Mouse (Mus musculus): ENCODE data around the gene Fyb2.

Gene Fyb2

GRCm38 (mm10) chr4:105007360-105008018 lies 94.2 kb downstream of the Fyb2 start:
- DNase-seq (ENCODE audit: low spot score): no peak

DNA sequence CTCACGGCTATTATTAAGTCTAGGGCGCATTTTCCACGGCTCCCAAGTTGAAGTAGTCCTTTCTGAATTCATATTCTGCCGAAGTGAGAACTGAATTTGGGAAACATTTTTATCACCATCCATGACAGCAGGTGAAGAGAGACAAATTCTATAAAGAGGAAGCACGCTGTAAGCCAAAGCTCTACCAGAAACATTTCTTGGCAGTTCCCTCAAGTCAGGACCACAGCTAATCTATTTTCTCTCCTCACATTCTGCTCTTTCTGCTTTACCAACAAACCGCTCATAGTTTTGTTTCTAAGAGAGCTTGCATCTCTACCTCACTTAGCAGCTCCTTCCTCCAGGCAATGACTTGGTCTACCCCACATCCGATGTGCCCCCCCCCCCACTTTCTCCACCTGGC lies 100.5 kb downstream of the Fyb2 start:
- no peak for DNase-seq (ENCODE audit: low spot score)

- DNase-seq (ENCODE audit: low spot score): no peak
These were observed 102.2 kb downstream of the Fyb2 start for GRCm38 (mm10) chr4:105015496-105015895.

DNA sequence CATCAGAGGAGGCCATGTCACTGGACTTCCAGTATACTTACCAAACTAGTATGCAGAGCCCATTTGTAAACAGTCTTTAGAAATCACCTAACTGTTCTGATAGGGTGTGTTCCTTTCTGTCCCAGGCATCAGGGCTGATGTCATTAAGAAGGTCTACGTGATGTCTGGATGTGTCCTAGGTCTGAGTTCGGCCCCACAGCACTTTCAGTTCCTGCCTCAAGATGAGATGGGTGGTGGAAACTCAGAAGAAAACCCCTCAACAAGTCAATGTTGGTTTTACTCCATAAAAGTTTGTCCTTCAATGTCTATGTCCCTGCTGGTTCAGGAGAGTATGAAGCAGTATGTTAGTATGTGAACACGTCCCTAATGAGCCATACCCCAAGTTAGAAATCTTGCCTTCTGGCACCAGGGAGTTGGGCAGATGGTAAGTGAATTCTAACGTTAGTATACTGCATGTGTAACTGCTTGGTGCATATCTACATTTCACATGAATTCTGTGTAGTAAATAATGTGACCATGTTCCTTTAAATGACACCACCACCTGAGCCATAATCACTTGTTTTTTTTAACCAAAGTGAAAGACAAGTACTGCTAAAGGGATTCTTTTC lies 102.9 kb downstream of the Fyb2 start:
- DNase-seq (ENCODE audit: low spot score): no peak

DNA sequence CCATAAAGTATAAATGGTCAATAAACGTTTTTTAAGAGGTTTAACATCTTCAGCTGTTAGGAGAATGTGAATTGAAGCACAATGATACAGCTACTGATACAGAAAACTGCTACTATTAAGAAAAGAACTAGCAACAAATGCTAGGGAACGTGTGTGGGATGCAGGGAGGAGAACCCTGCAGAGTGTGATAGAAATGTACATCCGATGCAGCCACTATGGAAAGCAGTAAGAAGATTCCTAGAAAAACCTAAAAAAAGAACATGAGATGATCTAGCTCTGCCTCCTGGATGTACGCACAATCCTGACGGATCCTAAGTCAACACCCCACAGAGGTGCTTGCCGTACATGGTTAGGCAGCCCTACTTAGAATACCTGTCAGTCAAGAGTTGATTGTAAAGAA lies 114.0 kb downstream of the Fyb2 start:
- no peak for DNase-seq (ENCODE audit: low spot score)

DNA sequence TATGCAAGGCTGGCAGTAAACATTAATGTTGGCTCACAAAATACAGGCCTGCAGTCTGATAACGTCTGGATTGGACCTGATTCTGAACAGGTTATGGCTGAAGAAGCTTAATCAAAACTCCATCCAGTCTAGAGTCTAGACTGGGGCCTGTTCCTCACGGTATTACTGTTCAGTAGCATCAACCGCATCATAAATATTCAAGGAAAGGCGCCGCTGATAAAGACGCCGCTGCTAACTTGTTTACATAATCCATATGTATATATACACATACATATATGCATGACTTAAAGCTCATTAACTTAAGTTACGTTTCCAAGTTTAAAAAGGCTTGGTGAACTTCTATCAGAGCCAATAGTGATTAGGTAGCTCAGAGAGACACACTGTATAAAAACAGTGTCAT lies 117.8 kb downstream of the Fyb2 start:
- no peak for DNase-seq (ENCODE audit: low spot score)

GRCm38 (mm10) chr4:105033153-105033552 lies 119.9 kb downstream of the Fyb2 start:
- no peak for DNase-seq (ENCODE audit: low spot score)

- DNase-seq (ENCODE audit: low spot score): no peak
These were observed 121.0 kb downstream of the Fyb2 start for GRCm38 (mm10) chr4:105034259-105034658.

- no peak for DNase-seq (ENCODE audit: low spot score)
These were observed 136.8 kb downstream of the Fyb2 start for GRCm38 (mm10) chr4:105050041-105050440.

DNA sequence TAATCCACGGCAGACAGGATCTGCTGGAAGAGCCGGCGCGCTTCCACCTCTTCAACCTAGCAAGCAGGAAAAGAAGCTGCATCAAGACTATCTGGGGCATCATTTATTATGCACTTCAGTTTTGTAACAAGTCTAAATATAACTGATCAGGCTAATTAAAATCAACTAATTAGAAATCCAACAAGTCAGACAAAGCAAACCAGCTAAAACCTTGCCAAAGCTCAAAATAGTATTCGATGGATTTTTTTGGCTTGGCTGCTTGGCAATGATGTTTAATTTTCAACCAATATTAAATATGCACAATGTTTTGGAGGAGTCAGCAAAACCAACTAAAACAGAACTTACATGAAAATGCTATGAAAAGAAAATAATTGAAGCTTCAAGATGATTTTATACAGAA lies 138.0 kb downstream of the Fyb2 start:
- DNase-seq (ENCODE audit: low spot score): no peak

All from left cerebral cortex, adult 11 months (tissue).